Mouse (Mus musculus) ES-Bruce4 (cell line): ENCODE results near the gene Fxn. TPM values are rescaled to one million over a fixed set of nuclear protein-coding genes. Genes with fewer than 3 reads are reported as not detected.

Source experiments
- H3K27ac ChIP-seq: 2 replicates; pipeline ENCODE4 v1.5.1; 2012; ENCODE audit warnings: low read length, inconsistent platforms; ENCODE audit not compliant: insufficient read depth
- H3K27me3 ChIP-seq: 2 replicates; pipeline ENCODE4 v1.6.1; 2012; ENCODE audit warnings: mild to moderate bottlenecking, low read length, inconsistent platforms; ENCODE audit not compliant: control insufficient read depth, poor library complexity, insufficient read depth, severe bottlenecking
- H3K36me3 ChIP-seq: 2 replicates; pipeline ENCODE4 v1.6.1; 2012; ENCODE audit warnings: inconsistent platforms, mild to moderate bottlenecking, low read length, moderate library complexity; ENCODE audit not compliant: control insufficient read depth, poor library complexity, insufficient read depth, severe bottlenecking
- H3K4me1 ChIP-seq: one replicate; pipeline ENCODE4 v1.8.1; 2011; ENCODE audit warnings: low read length; ENCODE audit not compliant: control insufficient read depth, insufficient read depth
- H3K4me3 ChIP-seq: 2 replicates; pipeline ENCODE4 v1.5.1; 2011; ENCODE audit warnings: low read depth, mild to moderate bottlenecking, low read length
- H3K9ac ChIP-seq: 2 replicates; pipeline ENCODE4 v1.6.1; 2012; ENCODE audit warnings: low read depth, mild to moderate bottlenecking, inconsistent platforms; ENCODE audit not compliant: poor library complexity, severe bottlenecking
- H3K9me3 ChIP-seq: replicated peaks from 2 replicates; pipeline ENCODE4 v1.6.1; 2012; ENCODE audit warnings: mild to moderate bottlenecking, low read length, inconsistent platforms; ENCODE audit not compliant: control insufficient read depth, poor library complexity, insufficient read depth, severe bottlenecking
- CTCF ChIP-seq: IDR thresholded peaks from one replicate; pipeline ENCODE4 v1.8.1; 2011; ENCODE audit warnings: low read depth, low read length
- EP300 ChIP-seq: IDR thresholded peaks from 2 replicates; pipeline ENCODE4 v1.6.1; 2011; ENCODE audit warnings: low read depth, low read length; ENCODE audit not compliant: insufficient read depth
- POLR2A ChIP-seq: IDR thresholded peaks from one replicate; pipeline ENCODE4 v1.8.1; 2011; ENCODE audit warnings: low read length; ENCODE audit not compliant: insufficient read depth
- polyA plus RNA-seq: library from polyadenylated mRNA; stranded (reverse); fragments of >200 nt; gene quantifications from 2 replicates; pipeline ENCODE4 v1.2.4, GENCODE M21; 2011; ENCODE audit warnings: low read depth; ENCODE audit not compliant: missing spikeins, insufficient read depth, insufficient read length

Gene Fxn
- polyA plus RNA-seq = 9.0 and 11.2 TPM in 2 replicates

- H3K9me3 ChIP-seq = no peaks in the 10 kb centered on the region
- H3K36me3 ChIP-seq = no peaks in the 10 kb centered on the region
- H3K9ac ChIP-seq = peak within 1 kb of the TSS; percentile 74
- H3K27me3 ChIP-seq = no peaks in the 10 kb centered on the region
- peak within 1 kb of the TSS; percentile 94 for H3K27ac ChIP-seq
- TF ChIP-seq EP300 (no peak), POLR2A (no peak), CTCF (no peak)
- peaks cover 2% of the 10 kb centered on the region for H3K4me1 ChIP-seq
- peak within 1 kb of the TSS; percentile 74 for H3K4me3 ChIP-seq
Measured at GRCm38 (mm10) chr19:24280601-24281228, at the start of gene Fxn. Gene Fxn (minus strand): TSS chr19:24280605.

- Histone ChIP-seq H3K9me3 (no peaks in the 10 kb centered on the region), H3K27ac (no peak overlapping the region), H3K4me3 (no peak overlapping the region), H3K36me3 (no peaks in the 10 kb centered on the region), H3K9ac (no peak overlapping the region), H3K4me1 (no peaks in the 10 kb centered on the region), H3K27me3 (no peaks in the 10 kb centered on the region; the same call in 1 of the 2 replicates)
- TF ChIP-seq CTCF = no peak
- no peak for TF ChIP-seq POLR2A
- TF ChIP-seq EP300 = no peak
Measured at GRCm38 (mm10) chr19:24327921-24328320, 47.5 kb upstream of the Fxn start.

- no peak overlapping the region for H3K4me3 ChIP-seq
- no peaks in the 10 kb centered on the region for H3K9me3 ChIP-seq
- no peak overlapping the region for H3K9ac ChIP-seq
- no peaks in the 10 kb centered on the region for H3K36me3 ChIP-seq
- H3K4me1 ChIP-seq = no peaks in the 10 kb centered on the region
- TF ChIP-seq CTCF = no peak
- no peak overlapping the region for H3K27ac ChIP-seq
- H3K27me3 ChIP-seq = no peaks in the 10 kb centered on the region; the same call in 1 of the 2 replicates
Measured at GRCm38 (mm10) chr19:24326969-24327368, 46.6 kb upstream of the Fxn start.

- H3K9me3 ChIP-seq = no peaks in the 10 kb centered on the region
- H3K4me1 ChIP-seq = no peaks in the 10 kb centered on the region
- TF ChIP-seq POLR2A (no peak), EP300 (no peak), CTCF (no peak)
- H3K27ac ChIP-seq = no peak overlapping the region
- no peak overlapping the region for H3K9ac ChIP-seq
- no peaks in the 10 kb centered on the region for H3K36me3 ChIP-seq
- no peaks in the 10 kb centered on the region; the same call in 1 of the 2 replicates for H3K27me3 ChIP-seq
- no peak overlapping the region for H3K4me3 ChIP-seq
Measured at GRCm38 (mm10) chr19:24325692-24326091, 45.3 kb upstream of the Fxn start.

- no peak for TF ChIP-seq CTCF
- no peak for TF ChIP-seq EP300
- TF ChIP-seq POLR2A = no peak
- Histone ChIP-seq H3K27ac (no peak overlapping the region), H3K9me3 (no peaks in the 10 kb centered on the region), H3K4me1 (no peaks in the 10 kb centered on the region), H3K27me3 (no peaks in the 10 kb centered on the region), H3K9ac (no peak overlapping the region), H3K36me3 (no peaks in the 10 kb centered on the region), H3K4me3 (no peak overlapping the region)
Measured at GRCm38 (mm10) chr19:24323841-24324613, 43.6 kb upstream of the Fxn start.

- H3K4me1 ChIP-seq = no peaks in the 10 kb centered on the region
- H3K36me3 ChIP-seq = no peaks in the 10 kb centered on the region
- H3K27ac ChIP-seq = no peak overlapping the region
- TF ChIP-seq EP300 = no peak
- TF ChIP-seq POLR2A = no peak
- no peak for TF ChIP-seq CTCF
- no peaks in the 10 kb centered on the region for H3K27me3 ChIP-seq
- H3K9ac ChIP-seq = no peak overlapping the region
- H3K9me3 ChIP-seq = no peaks in the 10 kb centered on the region
- H3K4me3 ChIP-seq = no peak overlapping the region
Measured at GRCm38 (mm10) chr19:24321900-24322311, 41.5 kb upstream of the Fxn start.
